Mouse (Mus musculus): ENCODE measurements around the gene Ripor1. TPM values are rescaled to one million over a fixed set of nuclear protein-coding genes. Genes with fewer than 3 reads are reported as not detected.

The Ripor1 gene
- total RNA-seq, 1 experiment: 5.6 TPM

DNA sequence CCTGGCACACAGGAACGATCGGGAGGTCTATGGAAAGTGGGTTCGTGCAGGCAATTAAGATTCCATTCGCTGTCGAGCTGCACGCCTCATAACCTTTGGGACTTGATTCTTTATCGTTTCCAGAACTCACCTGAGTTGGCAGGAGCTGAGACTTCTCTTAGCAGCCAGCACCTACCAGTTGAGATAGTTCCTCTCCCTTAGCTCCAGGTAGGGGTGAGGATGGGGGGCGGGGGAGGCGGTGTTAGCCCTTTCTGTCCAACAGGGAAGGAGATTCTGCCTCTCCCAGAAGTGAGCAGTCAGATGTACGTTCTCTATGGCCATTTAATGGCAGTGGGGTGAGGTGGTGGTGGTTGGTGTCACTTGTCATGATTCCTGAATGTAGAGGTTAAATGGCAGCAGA lies 2.0 kb downstream of the Ripor1 start:
- Histone ChIP-seq H3K27ac (ENCODE audit: insufficient read depth, low read depth, low read length, poor library complexity, severe bottlenecking) (no peak overlapping the region), H3K4me1 (ENCODE audit: control insufficient read depth in 2 of 2, insufficient read depth in 2 of 2, low read length in 2 of 2, poor library complexity in 1 of 2) (peaks cover 0 to 15% of the 10 kb centered on the region in 2 experiments; a peak in 2 of 4 replicates), H3K9ac (ENCODE audit: insufficient read depth, low read depth, low read length, poor library complexity, severe bottlenecking) (no peak overlapping the region), H3K9me3 (ENCODE audit: control insufficient read depth, insufficient read depth, low read depth, low read length) (no peaks in the 10 kb centered on the region), H3K36me3 (ENCODE audit: control insufficient read depth, insufficient read depth, low read length, poor library complexity, severe bottlenecking) (no peaks in the 10 kb centered on the region), H3K4me3 (ENCODE audit: insufficient read depth in 1 of 2, low read depth in 1 of 2, low read length in 2 of 2, poor library complexity in 1 of 2, severe bottlenecking in 1 of 2) (peak overlapping the region; percentile 92 to 94; a peak in 3 of 4 replicates)
- no peak for TF ChIP-seq HCFC1 (IDR thresholded peaks at IDR 0.05; ENCODE audit: borderline replicate concordance, insufficient read depth, low read length)
- TF ChIP-seq MAFK (IDR thresholded peaks at IDR 0.05; ENCODE audit: insufficient read depth, low read depth, low read length): no peak
- TF ChIP-seq ZC3H11A (IDR thresholded peaks at IDR 0.05; ENCODE audit: borderline replicate concordance, low read depth, low read length): no peak
- no peak for TF ChIP-seq CHD2 (IDR thresholded peaks at IDR 0.05; ENCODE audit: low read depth, low read length)
- TF ChIP-seq ZNF384 (IDR thresholded peaks at IDR 0.05; ENCODE audit: low read depth, low read length): no peak
- in situ Hi-C loops (cut with MboI; ENCODE audit: low sequenced_read_pairs in 2 of 2, unreplicated experiment in 2 of 2): no loop called here
- DNase-seq (ENCODE audit: low read depth, low spot score): no peak

DNA sequence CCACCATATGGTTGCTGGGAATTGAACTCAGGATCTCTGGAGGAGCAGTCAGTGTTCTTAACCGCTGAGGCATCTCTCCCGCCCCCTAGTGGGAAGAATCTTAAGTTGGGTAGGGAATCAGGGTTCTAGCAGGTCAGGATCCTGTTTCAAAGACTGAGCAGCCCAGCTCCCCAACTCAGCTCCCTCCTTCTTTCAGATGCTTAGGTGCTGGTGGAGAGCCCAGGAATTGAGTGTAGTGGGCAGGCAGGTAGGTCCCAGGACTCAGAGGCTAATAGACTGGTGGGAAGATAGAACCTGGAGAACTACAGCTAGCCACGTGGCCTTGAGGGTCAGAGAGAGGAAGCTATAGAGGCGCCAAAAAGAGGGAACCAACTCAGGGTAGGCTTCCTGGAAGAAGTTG lies 2.6 kb downstream of the Ripor1 start:
- Histone ChIP-seq H3K36me3 (ENCODE audit: control insufficient read depth, insufficient read depth, low read length, poor library complexity, severe bottlenecking) (no peaks in the 10 kb centered on the region), H3K4me3 (ENCODE audit: insufficient read depth in 1 of 2, low read depth in 1 of 2, low read length in 2 of 2, poor library complexity in 1 of 2, severe bottlenecking in 1 of 2) (no peak overlapping the region), H3K27ac (ENCODE audit: insufficient read depth, low read depth, low read length, poor library complexity, severe bottlenecking) (no peak overlapping the region), H3K9me3 (ENCODE audit: control insufficient read depth, insufficient read depth, low read depth, low read length) (no peaks in the 10 kb centered on the region), H3K9ac (ENCODE audit: insufficient read depth, low read depth, low read length, poor library complexity, severe bottlenecking) (no peak overlapping the region), H3K4me1 (ENCODE audit: control insufficient read depth in 2 of 2, insufficient read depth in 2 of 2, low read length in 2 of 2, poor library complexity in 1 of 2) (peaks cover 0 to 15% of the 10 kb centered on the region in 2 experiments; a peak in 2 of 4 replicates)
- in situ Hi-C loops (cut with MboI; ENCODE audit: low sequenced_read_pairs in 2 of 2, unreplicated experiment in 2 of 2): no loop called here
- DNase-seq (ENCODE audit: low read depth, low spot score): peak; percentile 83
- no peak for TF ChIP-seq MAFK (IDR thresholded peaks at IDR 0.05; ENCODE audit: insufficient read depth, low read depth, low read length)
- no peak for TF ChIP-seq HCFC1 (IDR thresholded peaks at IDR 0.05; ENCODE audit: borderline replicate concordance, insufficient read depth, low read length)
- no peak for TF ChIP-seq CHD2 (IDR thresholded peaks at IDR 0.05; ENCODE audit: low read depth, low read length)
- no peak for TF ChIP-seq ZC3H11A (IDR thresholded peaks at IDR 0.05; ENCODE audit: borderline replicate concordance, low read depth, low read length)
- no peak for TF ChIP-seq ZNF384 (IDR thresholded peaks at IDR 0.05; ENCODE audit: low read depth, low read length)

DNA sequence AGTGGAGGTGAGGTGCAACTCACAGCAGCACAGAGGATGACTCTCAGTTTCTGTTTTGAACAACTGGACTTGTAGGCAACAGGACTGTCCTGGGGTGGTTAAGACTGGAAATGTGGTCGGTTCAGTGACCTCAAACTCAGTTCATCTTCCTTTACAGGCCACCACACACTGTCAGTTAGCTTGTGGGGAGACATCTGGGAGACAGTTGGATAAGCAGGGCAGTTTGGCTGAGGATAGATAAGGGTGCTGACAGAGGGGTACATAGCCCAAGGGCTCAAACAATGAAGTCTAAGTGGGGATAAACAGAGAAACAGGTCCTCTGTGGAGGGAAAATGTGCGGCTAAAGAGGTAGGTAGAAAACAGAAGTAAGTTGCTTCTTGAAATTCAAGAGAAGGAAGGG lies 4.3 kb downstream of the Ripor1 start:
- Histone ChIP-seq H3K4me1 (ENCODE audit: control insufficient read depth in 2 of 2, insufficient read depth in 2 of 2, low read length in 2 of 2, poor library complexity in 1 of 2) (peaks cover 0 to 11% of the 10 kb centered on the region in 2 experiments; a peak in 2 of 4 replicates), H3K9me3 (ENCODE audit: control insufficient read depth, insufficient read depth, low read depth, low read length) (no peaks in the 10 kb centered on the region), H3K4me3 (ENCODE audit: insufficient read depth in 1 of 2, low read depth in 1 of 2, low read length in 2 of 2, poor library complexity in 1 of 2, severe bottlenecking in 1 of 2) (no peak overlapping the region), H3K36me3 (ENCODE audit: control insufficient read depth, insufficient read depth, low read length, poor library complexity, severe bottlenecking) (no peaks in the 10 kb centered on the region), H3K9ac (ENCODE audit: insufficient read depth, low read depth, low read length, poor library complexity, severe bottlenecking) (no peak overlapping the region), H3K27ac (ENCODE audit: insufficient read depth, low read depth, low read length, poor library complexity, severe bottlenecking) (no peak overlapping the region)
- no peak for DNase-seq (ENCODE audit: low read depth, low spot score)
- TF ChIP-seq CHD2 (IDR thresholded peaks at IDR 0.05; ENCODE audit: low read depth, low read length) (no peak), ZNF384 (IDR thresholded peaks at IDR 0.05; ENCODE audit: low read depth, low read length) (no peak), ZC3H11A (IDR thresholded peaks at IDR 0.05; ENCODE audit: borderline replicate concordance, low read depth, low read length) (no peak)
- in situ Hi-C loops (cut with MboI; ENCODE audit: low sequenced_read_pairs in 2 of 2, unreplicated experiment in 2 of 2): no loop called here

DNA sequence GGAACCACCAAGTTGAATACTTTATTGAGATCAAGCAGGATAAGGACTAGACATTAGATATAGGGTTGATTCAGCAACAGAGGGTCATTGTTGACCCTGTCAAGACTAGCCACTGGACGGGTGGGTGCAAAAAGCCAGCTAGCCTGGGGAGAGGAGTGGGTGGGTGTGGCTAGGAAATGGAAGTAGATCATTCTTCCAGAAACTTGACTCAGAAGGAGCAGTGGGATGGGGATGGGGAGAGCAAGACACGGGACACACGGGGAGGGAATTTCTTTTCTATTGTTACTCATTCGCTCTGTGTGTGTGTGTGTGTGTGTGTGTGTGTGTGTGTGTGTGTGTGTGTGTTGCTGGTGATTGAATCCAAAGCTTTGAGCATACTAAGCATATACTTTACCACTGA lies 4.7 kb downstream of the Ripor1 start:
- H3K9me3 ChIP-seq (ENCODE audit: control insufficient read depth, insufficient read depth, low read depth, low read length): no peaks in the 10 kb centered on the region
- TF ChIP-seq MAFK (IDR thresholded peaks at IDR 0.05; ENCODE audit: insufficient read depth, low read depth, low read length): no peak
- TF ChIP-seq HCFC1 (IDR thresholded peaks at IDR 0.05; ENCODE audit: borderline replicate concordance, insufficient read depth, low read length): no peak
- no peak for TF ChIP-seq ZNF384 (IDR thresholded peaks at IDR 0.05; ENCODE audit: low read depth, low read length)
- TF ChIP-seq ZC3H11A (IDR thresholded peaks at IDR 0.05; ENCODE audit: borderline replicate concordance, low read depth, low read length): no peak
- no peak for TF ChIP-seq CHD2 (IDR thresholded peaks at IDR 0.05; ENCODE audit: low read depth, low read length)
- H3K4me3 ChIP-seq (ENCODE audit: insufficient read depth in 1 of 2, low read depth in 1 of 2, low read length in 2 of 2, poor library complexity in 1 of 2, severe bottlenecking in 1 of 2): no peak overlapping the region
- in situ Hi-C loops (cut with MboI; ENCODE audit: low sequenced_read_pairs in 2 of 2, unreplicated experiment in 2 of 2): no loop called here
- peaks cover 0 to 10% of the 10 kb centered on the region in 2 experiments; a peak in 2 of 4 replicates for H3K4me1 ChIP-seq (ENCODE audit: control insufficient read depth in 2 of 2, insufficient read depth in 2 of 2, low read length in 2 of 2, poor library complexity in 1 of 2)
- no peak for DNase-seq (ENCODE audit: low read depth, low spot score)
- no peaks in the 10 kb centered on the region for H3K36me3 ChIP-seq (ENCODE audit: control insufficient read depth, insufficient read depth, low read length, poor library complexity, severe bottlenecking)
- H3K27ac ChIP-seq (ENCODE audit: insufficient read depth, low read depth, low read length, poor library complexity, severe bottlenecking): no peak overlapping the region
- no peak overlapping the region for H3K9ac ChIP-seq (ENCODE audit: insufficient read depth, low read depth, low read length, poor library complexity, severe bottlenecking)

DNA sequence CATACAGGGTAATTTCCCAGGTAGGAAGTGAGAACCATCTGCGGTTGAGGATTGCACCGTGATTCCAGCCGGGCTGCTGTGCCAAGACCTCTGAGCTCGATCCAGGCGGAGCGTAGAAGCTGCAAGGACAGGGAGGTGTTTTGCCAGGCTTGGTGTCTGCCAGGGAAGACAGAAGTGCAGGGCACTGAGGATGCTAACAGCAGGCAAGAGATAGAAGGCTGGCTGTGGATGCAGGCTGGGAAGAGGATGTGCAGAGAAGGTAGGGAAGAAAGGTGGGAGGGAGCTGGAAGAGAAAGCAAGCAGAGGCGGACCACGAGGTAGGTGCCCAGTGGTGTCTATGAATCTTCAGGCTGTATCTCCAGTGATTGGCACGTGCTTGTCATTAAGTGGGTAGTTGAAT lies 6.8 kb downstream of the Ripor1 start:
- TF ChIP-seq ZNF384 (IDR thresholded peaks at IDR 0.05; ENCODE audit: low read depth, low read length): no peak
- no peak for TF ChIP-seq CHD2 (IDR thresholded peaks at IDR 0.05; ENCODE audit: low read depth, low read length)
- no peak for TF ChIP-seq MAFK (IDR thresholded peaks at IDR 0.05; ENCODE audit: insufficient read depth, low read depth, low read length)
- TF ChIP-seq HCFC1 (IDR thresholded peaks at IDR 0.05; ENCODE audit: borderline replicate concordance, insufficient read depth, low read length): no peak
- no peak for TF ChIP-seq ZC3H11A (IDR thresholded peaks at IDR 0.05; ENCODE audit: borderline replicate concordance, low read depth, low read length)
- peaks cover 9% of the 10 kb centered on the region; the same call in 1 of the 2 replicates for H3K36me3 ChIP-seq (ENCODE audit: control insufficient read depth, insufficient read depth, low read length, poor library complexity, severe bottlenecking)
- H3K9ac ChIP-seq (ENCODE audit: insufficient read depth, low read depth, low read length, poor library complexity, severe bottlenecking): no peak overlapping the region
- no peak overlapping the region for H3K27ac ChIP-seq (ENCODE audit: insufficient read depth, low read depth, low read length, poor library complexity, severe bottlenecking)
- no peaks in the 10 kb centered on the region for H3K9me3 ChIP-seq (ENCODE audit: control insufficient read depth, insufficient read depth, low read depth, low read length)
- H3K4me3 ChIP-seq (ENCODE audit: insufficient read depth in 1 of 2, low read depth in 1 of 2, low read length in 2 of 2, poor library complexity in 1 of 2, severe bottlenecking in 1 of 2): no peak overlapping the region
- in situ Hi-C loops (cut with MboI; ENCODE audit: low sequenced_read_pairs in 2 of 2, unreplicated experiment in 2 of 2): no loop called here
- no peak for DNase-seq (ENCODE audit: low read depth, low spot score)
- peaks cover 0 to 6% of the 10 kb centered on the region in 2 experiments; a peak in 1 of 4 replicates for H3K4me1 ChIP-seq (ENCODE audit: control insufficient read depth in 2 of 2, insufficient read depth in 2 of 2, low read length in 2 of 2, poor library complexity in 1 of 2)
